Mouse (Mus musculus): ENCODE measurements around the gene Trip11. TPM values are rescaled to one million over a fixed set of nuclear protein-coding genes. Genes with fewer than 3 reads are reported as not detected.

Trip11 gene
- polyA plus RNA-seq, 2 experiments: 2.2 to 6.1 TPM

- ATAC-seq (ENCODE audit: insufficient read depth) (no peak), DNase-seq (ENCODE audit: low read depth in 3 of 3, low spot score in 3 of 3) (peak in 2 of 3 experiments; percentile 10 to 36)
- H3K4me1 ChIP-seq (replicated peaks; ENCODE audit: control insufficient read depth in 2 of 2, insufficient read depth in 2 of 2, low read length in 1 of 2): no peaks in the 10 kb centered on the region
- no peaks in the 10 kb centered on the region for H3K9me3 ChIP-seq (ENCODE audit: control insufficient read depth, low read length)
- no peak overlapping the region for H3K4me3 ChIP-seq (ENCODE audit: insufficient read depth in 1 of 2, low read depth in 2 of 2, low read length in 2 of 2)
- no peaks in the 10 kb centered on the region for H3K27me3 ChIP-seq (ENCODE audit: control insufficient read depth, insufficient read depth, low read length)
- H3K4me2 ChIP-seq (ENCODE audit: low read depth): no peak overlapping the region
- TF ChIP-seq EP300 (IDR thresholded peaks at IDR 0.05; ENCODE audit: low read depth) (no peak), CTCF (IDR thresholded peaks at IDR 0.05; ENCODE audit: low read depth) (peak; percentile 28; the same call in 1 of the 2 replicates)
- H3K27ac ChIP-seq: no peak overlapping the region
- H3K36me3 ChIP-seq (replicated peaks; ENCODE audit: control insufficient read depth, insufficient read depth, low read depth): peaks cover 18% of the 10 kb centered on the region
- 53% methylated on average over 1 of the region's 1 CpGs for WGBS (ENCODE audit: insufficient replicate concordance)
- H3K9ac ChIP-seq (replicated peaks): no peak overlapping the region
These were observed 38.0 kb downstream of the Trip11 start for GRCm38 (mm10) chr12:101875107-101875506.

DNA sequence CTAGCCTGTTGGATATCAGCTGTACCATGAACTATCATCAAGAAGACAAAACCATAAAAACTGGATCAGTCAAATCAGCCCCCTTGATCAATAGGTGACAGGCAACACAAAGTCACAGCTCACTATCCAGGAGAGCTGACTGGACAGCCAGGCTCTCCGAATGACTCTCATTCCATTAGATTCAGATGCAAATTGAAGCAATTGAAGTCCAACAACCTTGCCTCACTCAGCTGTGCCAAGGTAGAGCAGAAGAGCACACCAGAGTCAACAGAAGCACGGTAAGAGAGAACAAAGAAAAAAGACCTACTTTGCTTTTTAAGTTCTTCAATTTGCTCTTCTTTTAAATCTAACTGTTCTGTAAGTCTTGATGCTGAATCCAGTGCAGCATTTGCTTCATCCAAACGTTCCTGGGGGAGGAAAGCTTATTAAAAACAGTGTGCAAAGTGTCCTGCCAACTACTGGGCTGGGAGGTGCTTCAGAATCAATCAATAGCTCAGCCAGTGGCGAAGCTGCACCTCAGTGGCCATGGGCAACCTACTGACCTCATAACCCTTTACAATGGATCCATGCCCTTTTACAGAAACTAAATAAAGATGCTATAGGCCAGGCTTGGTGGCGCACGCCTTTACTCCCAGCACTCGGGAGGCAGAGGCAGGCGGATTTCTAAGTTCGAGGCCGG is 50.6 kb downstream of the Trip11 start:
- Histone ChIP-seq H3K4me2 (ENCODE audit: low read depth) (no peak overlapping the region), H3K9ac (replicated peaks) (no peak overlapping the region), H3K27ac (no peak overlapping the region), H3K4me3 (ENCODE audit: insufficient read depth in 1 of 2, low read depth in 2 of 2, low read length in 2 of 2) (no peak overlapping the region), H3K27me3 (ENCODE audit: control insufficient read depth, insufficient read depth, low read length) (no peaks in the 10 kb centered on the region), H3K36me3 (replicated peaks; ENCODE audit: control insufficient read depth, insufficient read depth, low read depth) (no peaks in the 10 kb centered on the region; the same call in 1 of the 2 replicates), H3K9me3 (ENCODE audit: control insufficient read depth, low read length) (no peaks in the 10 kb centered on the region), H3K4me1 (replicated peaks; ENCODE audit: control insufficient read depth in 2 of 2, insufficient read depth in 2 of 2, low read length in 1 of 2) (no peaks in the 10 kb centered on the region)
- 74% methylated on average over 10 of the region's 10 CpGs for WGBS (ENCODE audit: insufficient replicate concordance)
- DNase-seq (ENCODE audit: low read depth in 3 of 3, low spot score in 3 of 3) (no peak), ATAC-seq (ENCODE audit: insufficient read depth) (no peak)
- TF ChIP-seq EP300 (IDR thresholded peaks at IDR 0.05; ENCODE audit: low read depth) (no peak), CTCF (IDR thresholded peaks at IDR 0.05; ENCODE audit: low read depth) (no peak)

DNA sequence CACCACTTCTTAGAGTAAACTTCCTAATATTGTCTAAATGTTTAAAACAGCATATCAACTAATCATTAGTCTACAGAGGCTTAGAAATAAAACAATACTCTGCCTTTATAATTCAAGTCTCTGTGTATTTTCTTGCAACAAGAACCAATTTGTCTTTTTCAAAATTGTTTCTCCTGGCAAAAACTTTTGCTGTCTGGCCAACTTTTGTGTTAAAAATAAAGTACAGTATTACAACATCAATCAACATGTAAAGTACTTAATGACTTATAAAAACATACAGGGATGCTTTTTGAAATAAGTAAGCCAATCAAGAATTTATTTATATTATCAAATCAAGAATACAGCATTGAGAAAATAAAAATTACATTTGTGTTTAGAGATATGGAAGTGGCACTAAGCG is 52.8 kb downstream of the Trip11 start:
- no peak for TF ChIP-seq EP300 (IDR thresholded peaks at IDR 0.05; ENCODE audit: low read depth)
- no peak for TF ChIP-seq CTCF (IDR thresholded peaks at IDR 0.05; ENCODE audit: low read depth)
- Histone ChIP-seq H3K4me2 (ENCODE audit: low read depth) (no peak overlapping the region), H3K27me3 (ENCODE audit: control insufficient read depth, insufficient read depth, low read length) (no peaks in the 10 kb centered on the region), H3K27ac (no peak overlapping the region), H3K4me1 (replicated peaks; ENCODE audit: control insufficient read depth in 2 of 2, insufficient read depth in 2 of 2, low read length in 1 of 2) (no peaks in the 10 kb centered on the region), H3K36me3 (replicated peaks; ENCODE audit: control insufficient read depth, insufficient read depth, low read depth) (no peaks in the 10 kb centered on the region; the same call in 1 of the 2 replicates), H3K9me3 (ENCODE audit: control insufficient read depth, low read length) (no peaks in the 10 kb centered on the region), H3K4me3 (ENCODE audit: insufficient read depth in 1 of 2, low read depth in 2 of 2, low read length in 2 of 2) (no peak overlapping the region), H3K9ac (replicated peaks) (no peak overlapping the region)
- 88% methylated on average over 1 of the region's 1 CpGs for WGBS (ENCODE audit: insufficient replicate concordance)
- ATAC-seq (ENCODE audit: insufficient read depth) (no peak), DNase-seq (ENCODE audit: low read depth in 3 of 3, low spot score in 3 of 3) (no peak)

DNA sequence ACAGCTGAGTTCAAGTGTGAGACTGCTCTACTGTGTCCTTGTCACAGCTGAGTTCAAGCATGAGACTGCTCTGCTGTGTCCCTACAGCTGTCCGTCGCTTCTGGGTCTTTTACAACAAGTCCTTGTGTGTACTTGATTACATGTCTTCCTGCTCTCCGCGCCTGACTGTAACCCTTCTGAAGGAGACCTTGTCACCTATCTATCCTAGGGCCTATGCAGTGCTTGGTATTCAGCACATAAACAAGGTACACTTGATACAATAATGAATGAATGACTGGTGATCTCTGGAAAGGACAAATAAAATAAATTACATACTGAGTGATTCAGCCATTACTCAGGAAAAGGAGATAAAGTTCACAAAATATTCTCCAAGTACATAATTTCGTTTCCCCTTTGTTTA is 55.1 kb downstream of the Trip11 start:
- 76% methylated on average over 5 of the region's 5 CpGs for WGBS (ENCODE audit: insufficient replicate concordance)
- TF ChIP-seq EP300 (IDR thresholded peaks at IDR 0.05; ENCODE audit: low read depth): no peak
- no peak for TF ChIP-seq CTCF (IDR thresholded peaks at IDR 0.05; ENCODE audit: low read depth)
- Histone ChIP-seq H3K4me1 (replicated peaks; ENCODE audit: control insufficient read depth in 2 of 2, insufficient read depth in 2 of 2, low read length in 1 of 2) (no peaks in the 10 kb centered on the region), H3K4me3 (ENCODE audit: insufficient read depth in 1 of 2, low read depth in 2 of 2, low read length in 2 of 2) (no peak overlapping the region), H3K4me2 (ENCODE audit: low read depth) (no peak overlapping the region), H3K9me3 (ENCODE audit: control insufficient read depth, low read length) (no peaks in the 10 kb centered on the region), H3K9ac (replicated peaks) (no peak overlapping the region), H3K27ac (no peak overlapping the region), H3K27me3 (ENCODE audit: control insufficient read depth, insufficient read depth, low read length) (no peaks in the 10 kb centered on the region), H3K36me3 (replicated peaks; ENCODE audit: control insufficient read depth, insufficient read depth, low read depth) (no peaks in the 10 kb centered on the region; the same call in 1 of the 2 replicates)
- no peak for ATAC-seq (ENCODE audit: insufficient read depth)
- no peak for DNase-seq (ENCODE audit: low read depth in 3 of 3, low spot score in 3 of 3)

GRCm38 (mm10) chr12:101854336-101854735 is 58.7 kb downstream of the Trip11 start:
- no peak for DNase-seq (ENCODE audit: low read depth in 3 of 3, low spot score in 3 of 3)
- Histone ChIP-seq H3K9ac (replicated peaks) (no peak overlapping the region), H3K4me1 (replicated peaks; ENCODE audit: control insufficient read depth in 2 of 2, insufficient read depth in 2 of 2, low read length in 1 of 2) (no peaks in the 10 kb centered on the region), H3K27me3 (ENCODE audit: control insufficient read depth, insufficient read depth, low read length) (no peaks in the 10 kb centered on the region), H3K4me3 (ENCODE audit: insufficient read depth in 1 of 2, low read depth in 2 of 2, low read length in 2 of 2) (no peak overlapping the region), H3K4me2 (ENCODE audit: low read depth) (no peak overlapping the region), H3K36me3 (replicated peaks; ENCODE audit: control insufficient read depth, insufficient read depth, low read depth) (no peaks in the 10 kb centered on the region), H3K27ac (no peak overlapping the region), H3K9me3 (ENCODE audit: control insufficient read depth, low read length) (no peaks in the 10 kb centered on the region)
- no peak for ATAC-seq (ENCODE audit: insufficient read depth)
- WGBS (ENCODE audit: insufficient replicate concordance): 86% methylated on average over 11 of the region's 11 CpGs
- TF ChIP-seq CTCF (IDR thresholded peaks at IDR 0.05; ENCODE audit: low read depth) (no peak), EP300 (IDR thresholded peaks at IDR 0.05; ENCODE audit: low read depth) (no peak)

Data from liver, embryonic 14.5 days (tissue).